Mouse (Mus musculus) liver, embryonic 12.5 days (tissue): ENCODE measurements around the gene Snx30. TPM values are rescaled to one million over a fixed set of nuclear protein-coding genes. Genes with fewer than 3 reads are reported as not detected.

ENCODE experiments used
- ATAC-seq: fragments of 200-750 bp; cut with Nextera tagmentation; 2 replicates; pipeline ENCODE4 v1.8.0; 2017; ENCODE audit warnings: moderate number of reproducible peaks, mild to moderate bottlenecking, moderate library complexity
- H3K27ac ChIP-seq: fragments of 300-500 bp; sonication (generic); 2 replicates; pipeline ENCODE4 v1.5.1; 2016; ENCODE audit warnings: mild to moderate bottlenecking
- H3K27me3 ChIP-seq: fragments of 300-500 bp; sonication (generic); replicated peaks from 2 replicates; pipeline ENCODE4 v1.6.1; 2016; ENCODE audit warnings: mild to moderate bottlenecking, moderate library complexity
- H3K36me3 ChIP-seq: fragments of 300-500 bp; sonication (generic); 2 replicates; pipeline ENCODE4 v1.6.1; 2016; ENCODE audit warnings: mild to moderate bottlenecking, moderate library complexity
- H3K4me1 ChIP-seq: fragments of 300-500 bp; sonication (generic); 2 replicates; pipeline ENCODE4 v1.6.1; 2016
- H3K4me2 ChIP-seq: fragments of 300-500 bp; sonication (generic); 2 replicates; pipeline ENCODE4 v1.6.1; 2016; ENCODE audit warnings: mild to moderate bottlenecking, moderate library complexity
- H3K4me3 ChIP-seq: fragments of 300-500 bp; sonication (generic); 2 replicates; pipeline ENCODE4 v1.5.1; 2016; ENCODE audit warnings: mild to moderate bottlenecking, moderate library complexity
- H3K9ac ChIP-seq: fragments of 300-500 bp; sonication (generic); 2 replicates; pipeline ENCODE4 v1.6.1; 2016; ENCODE audit warnings: mild to moderate bottlenecking, moderate library complexity
- H3K9me3 ChIP-seq: fragments of 300-500 bp; sonication (generic); replicated peaks from 2 replicates; pipeline ENCODE4 v1.6.1; 2016; ENCODE audit warnings: mild to moderate bottlenecking, moderate library complexity
- WGBS: fragments of 180-500 bp; shearing (Covaris S2); methylation state at CpG from one replicate; pipeline ENCODE4 v1.1.7; 2016; ENCODE audit not compliant: insufficient replicate concordance; 5-methylcytosine and 5-hydroxymethylcytosine counted together
- polyA plus RNA-seq: library from polyadenylated mRNA; unstranded; fragments of >200 nt; fragmentation: Nextera tagmentation; extraction: Ambion mirVana; gene quantifications from 2 replicates; pipeline ENCODE4 v1.2.1, GENCODE M21; 2016

Gene Snx30
- 5.6 and 7.5 TPM in 2 replicates for polyA plus RNA-seq

GRCm38 (mm10) chr4:59805181-59805967 lies at the start of gene Snx30:
Snx30 (plus strand) TSS chr4:59805840.
- H3K9ac ChIP-seq, result peak within 1 kb of the TSS; percentile 89
- peak within 1 kb of the TSS; percentile 100 for H3K4me2 ChIP-seq
- H3K27ac ChIP-seq, result peak within 1 kb of the TSS; percentile 74
- peak; percentile 85 for ATAC-seq
- peaks cover 2% of the 10 kb centered on the region; the same call in 1 of the 2 replicates for H3K36me3 ChIP-seq
- H3K27me3 ChIP-seq, result no peaks in the 10 kb centered on the region
- 7% methylated on average over 45 of the region's 45 CpGs for WGBS
- peak within 1 kb of the TSS; percentile 92 for H3K4me3 ChIP-seq
- H3K9me3 ChIP-seq, result no peaks in the 10 kb centered on the region
- H3K4me1 ChIP-seq, result peaks cover 69% of the 10 kb centered on the region

- Histone ChIP-seq H3K9ac (no peak overlapping the region), H3K4me2 (no peak overlapping the region), H3K9me3 (no peaks in the 10 kb centered on the region), H3K27me3 (no peaks in the 10 kb centered on the region), H3K4me1 (no peaks in the 10 kb centered on the region), H3K36me3 (0 out of 2 replicates have a peak, but pooled peaks cover 7% of the 10 kb centered on the region), H3K4me3 (no peak overlapping the region), H3K27ac (no peak overlapping the region)
- no peak for ATAC-seq
- WGBS, result 72% methylated on average over 9 of the region's 9 CpGs
Observed at GRCm38 (mm10) chr4:59756332-59757082, 49.1 kb upstream of the Snx30 start.

- Histone ChIP-seq H3K4me1 (no peaks in the 10 kb centered on the region), H3K27me3 (no peaks in the 10 kb centered on the region), H3K36me3 (0 out of 2 replicates have a peak, but pooled peaks cover 2% of the 10 kb centered on the region), H3K9ac (no peak overlapping the region), H3K4me2 (no peak overlapping the region), H3K4me3 (no peak overlapping the region), H3K9me3 (no peaks in the 10 kb centered on the region), H3K27ac (no peak overlapping the region)
- 67% methylated on average over 12 of the region's 12 CpGs for WGBS
- ATAC-seq, result no peak
Observed at GRCm38 (mm10) chr4:59757452-59758435, 47.9 kb upstream of the Snx30 start.

GRCm38 (mm10) chr4:59760016-59760415 lies 45.6 kb upstream of the Snx30 start:
- H3K4me2 ChIP-seq, result no peak overlapping the region
- H3K27me3 ChIP-seq, result no peaks in the 10 kb centered on the region
- H3K36me3 ChIP-seq, result no peaks in the 10 kb centered on the region
- WGBS, result 60% methylated on average over 4 of the region's 4 CpGs
- H3K27ac ChIP-seq, result no peak overlapping the region
- no peak overlapping the region for H3K9ac ChIP-seq
- H3K4me3 ChIP-seq, result no peak overlapping the region
- no peak for ATAC-seq
- H3K9me3 ChIP-seq, result no peaks in the 10 kb centered on the region
- no peaks in the 10 kb centered on the region for H3K4me1 ChIP-seq

- Histone ChIP-seq H3K9ac (no peak overlapping the region), H3K4me3 (no peak overlapping the region), H3K4me1 (no peaks in the 10 kb centered on the region), H3K9me3 (no peaks in the 10 kb centered on the region), H3K27ac (no peak overlapping the region), H3K36me3 (no peaks in the 10 kb centered on the region), H3K4me2 (no peak overlapping the region), H3K27me3 (no peaks in the 10 kb centered on the region)
- ATAC-seq, result no peak
- 63% methylated on average over 10 of the region's 10 CpGs for WGBS
Observed at GRCm38 (mm10) chr4:59760636-59761364, 44.8 kb upstream of the Snx30 start.

- no peak overlapping the region for H3K9ac ChIP-seq
- ATAC-seq, result no peak
- 59% methylated on average over 4 of the region's 4 CpGs for WGBS
Observed at GRCm38 (mm10) chr4:59761365-59761729, 44.3 kb upstream of the Snx30 start.

GRCm38 (mm10) chr4:59764950-59765349 lies 40.7 kb upstream of the Snx30 start:
- 60% methylated on average over 7 of the region's 7 CpGs for WGBS
- no peak for ATAC-seq
- peaks cover 14% of the 10 kb centered on the region for H3K36me3 ChIP-seq
- H3K27me3 ChIP-seq, result no peaks in the 10 kb centered on the region
- peaks cover 11% of the 10 kb centered on the region for H3K4me1 ChIP-seq
- H3K4me2 ChIP-seq, result no peak overlapping the region
- no peak overlapping the region for H3K9ac ChIP-seq
- no peak overlapping the region for H3K4me3 ChIP-seq
- H3K27ac ChIP-seq, result no peak overlapping the region
- H3K9me3 ChIP-seq, result no peaks in the 10 kb centered on the region

More at GRCm38 (mm10) chr4:59761365-59761729, 44.3 kb upstream of the Snx30 start:
- Histone ChIP-seq H3K27me3 (no peaks in the 10 kb centered on the region), H3K4me1 (no peaks in the 10 kb centered on the region), H3K27ac (no peak overlapping the region), H3K4me3 (no peak overlapping the region), H3K9me3 (no peaks in the 10 kb centered on the region), H3K4me2 (no peak overlapping the region), H3K36me3 (no peaks in the 10 kb centered on the region)

GRCm38 (mm10) chr4:59765385-59766005 lies 40.1 kb upstream of the Snx30 start:
- Histone ChIP-seq H3K27ac (no peak overlapping the region), H3K36me3 (peaks cover 19% of the 10 kb centered on the region), H3K27me3 (no peaks in the 10 kb centered on the region), H3K4me3 (no peak overlapping the region), H3K9me3 (no peaks in the 10 kb centered on the region), H3K9ac (no peak overlapping the region), H3K4me2 (no peak overlapping the region), H3K4me1 (peaks cover 11% of the 10 kb centered on the region)
- no peak for ATAC-seq
- WGBS, result 54% methylated on average over 7 of the region's 7 CpGs

GRCm38 (mm10) chr4:59767717-59768116 lies 37.9 kb upstream of the Snx30 start:
- WGBS, result 17% methylated on average over 2 of the region's 2 CpGs
- Histone ChIP-seq H3K9me3 (no peaks in the 10 kb centered on the region), H3K27ac (peak overlapping the region; percentile 2; the same call in 1 of the 2 replicates), H3K36me3 (peaks cover 41% of the 10 kb centered on the region), H3K9ac (no peak overlapping the region), H3K4me3 (no peak overlapping the region), H3K4me2 (no peak overlapping the region), H3K27me3 (no peaks in the 10 kb centered on the region), H3K4me1 (peaks cover 11% of the 10 kb centered on the region)
- no peak for ATAC-seq

GRCm38 (mm10) chr4:59772171-59772879 lies 33.3 kb upstream of the Snx30 start:
- WGBS, result 77% methylated on average over 17 of the region's 17 CpGs
- no peaks in the 10 kb centered on the region for H3K27me3 ChIP-seq
- no peak for ATAC-seq
- H3K4me3 ChIP-seq, result no peak overlapping the region
- H3K9me3 ChIP-seq, result no peaks in the 10 kb centered on the region
- no peak overlapping the region for H3K27ac ChIP-seq
- no peak overlapping the region for H3K4me2 ChIP-seq
- peaks cover 17% of the 10 kb centered on the region for H3K4me1 ChIP-seq
- H3K9ac ChIP-seq, result no peak overlapping the region
- peaks cover 76% of the 10 kb centered on the region for H3K36me3 ChIP-seq
